ENCODE assay signal across 8 mouse cellular contexts in the genomic region with DNA sequence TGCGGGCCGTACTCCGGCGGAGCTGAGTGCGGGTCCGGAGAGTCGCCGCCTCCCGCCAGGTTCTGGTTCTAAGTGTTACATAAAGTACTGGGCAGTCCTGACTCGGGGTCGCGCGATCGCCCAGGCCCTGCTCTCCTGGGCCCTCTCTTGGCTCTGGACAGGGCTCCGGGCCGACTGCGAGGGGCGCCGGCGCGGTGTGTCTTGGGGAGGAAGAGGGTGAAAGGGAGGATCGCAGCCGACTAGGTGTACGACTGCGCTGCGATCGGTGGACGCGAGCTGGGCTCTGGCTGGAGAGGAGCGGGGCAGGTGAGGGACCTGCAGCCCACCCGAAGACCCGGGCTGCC. TPM values are rescaled to one million over a fixed set of nuclear protein-coding genes. Genes with fewer than 3 reads are reported as not detected.
DNase-seq lines count a peak whose midpoint lies in the region; ATAC-seq lines count a peak whose summit lies in the region.

No protein-coding gene starts in this region.

- ATAC-seq in hindbrain, embryonic 16.5 days: no peak
- ATAC-seq in midbrain, embryonic 11.5 days (ENCODE audit: low FRiP score): peak; percentile 2; the same call in 1 of the 2 replicates

- H3K4me3 ChIP-seq in hindbrain, embryonic 16.5 days (ENCODE audit: low read length): peak overlapping the region; percentile 86
- H3K4me3 ChIP-seq in midbrain, embryonic 11.5 days (ENCODE audit: low read depth, low read length): peak overlapping the region; percentile 72

- peak overlapping the region; percentile 71 for H3K4me2 ChIP-seq in hindbrain, embryonic 16.5 days (ENCODE audit: low read length)
- peak overlapping the region; percentile 78 for H3K4me2 ChIP-seq in midbrain, embryonic 11.5 days

- H3K9me3 ChIP-seq in hindbrain, embryonic 16.5 days (ENCODE audit: control insufficient read depth, low read length): no peaks in the 10 kb centered on the region
- no peaks in the 10 kb centered on the region for H3K9me3 ChIP-seq in midbrain, embryonic 11.5 days (ENCODE audit: control insufficient read depth, low read length)

- peak overlapping the region; percentile 74 for H3K9ac ChIP-seq in hindbrain, embryonic 16.5 days (ENCODE audit: low read depth, low read length)
- peak overlapping the region; percentile 78 for H3K9ac ChIP-seq in midbrain, embryonic 11.5 days (ENCODE audit: low read length)

- 0% methylated on average over 22 of the region's 32 CpGs for WGBS in hindbrain, embryonic 16.5 days
- under 1% methylated on average over 29 of the region's 32 CpGs for WGBS in midbrain, embryonic 11.5 days

- no peaks in the 10 kb centered on the region for H3K27me3 ChIP-seq in hindbrain, embryonic 16.5 days (replicated peaks; ENCODE audit: control insufficient read depth, insufficient read depth, low read length)
- H3K27me3 ChIP-seq in midbrain, embryonic 11.5 days (ENCODE audit: control insufficient read depth, insufficient read depth, low read length): no peaks in the 10 kb centered on the region

- H3K27ac ChIP-seq in hindbrain, embryonic 16.5 days (ENCODE audit: low read depth, low read length): peak overlapping the region; percentile 98
- H3K27ac ChIP-seq in midbrain, embryonic 11.5 days (ENCODE audit: low read depth, low read length): peak overlapping the region; percentile 100

- DNase-seq in cerebellum, postnatal 10 days: peak; percentile 69 to 72
- no peak for DNase-seq in cerebellum, postnatal 36 days
- peak; percentile 8 for DNase-seq in retina, adult 2 months (ENCODE audit: low read depth, low spot score)
- DNase-seq in retina, embryonic 14.5 days (ENCODE audit: low spot score): no peak
- DNase-seq in midbrain, embryonic 11.5 days (ENCODE audit: low spot score, missing footprints): no peak
- no peak for DNase-seq in c-Kit-positive CD71-positive TER-119-positive erythroid progenitor cells, embryonic 14.5 days (ENCODE audit: low spot score)
- DNase-seq in adrenal gland, adult 8-10 months: no peak

- peaks cover 8% of the 10 kb centered on the region for H3K36me3 ChIP-seq in hindbrain, embryonic 16.5 days (ENCODE audit: control insufficient read depth, insufficient read depth, low read length)
- H3K36me3 ChIP-seq in midbrain, embryonic 11.5 days (ENCODE audit: control insufficient read depth, insufficient read depth, low read length): peaks cover 6% of the 10 kb centered on the region

- H3K4me1 ChIP-seq in hindbrain, embryonic 16.5 days (ENCODE audit: control insufficient read depth, insufficient read depth, low read depth, low read length): peaks cover 21% of the 10 kb centered on the region
- H3K4me1 ChIP-seq in midbrain, embryonic 11.5 days (ENCODE audit: control insufficient read depth, insufficient read depth, low read length): peaks cover 11% of the 10 kb centered on the region

RNA-seq across cellular contexts. Expression of gene Ing1, which starts 2.0 kb away (rescaled TPM):
- 31.3 and 36.3 TPM in 2 replicates for polyA plus RNA-seq in hindbrain, embryonic 16.5 days (2015; fragmentation: Nextera tagmentation; extraction: Ambion mirVana)
- polyA plus RNA-seq in midbrain, embryonic 11.5 days (2014; fragmentation: Nextera tagmentation; extraction: Ambion mirVana): 46.9 and 48.1 TPM in 2 replicates
- total RNA-seq in adrenal gland, adult 8-10 months (2022): 10 to 100 TPM; 34.0 to 42.5 (median 36.9) TPM

RNA-seq across cellular contexts. Expression of gene Cars2, which starts 6.8 kb away (rescaled TPM):
- 25.2 and 25.5 TPM in 2 replicates for polyA plus RNA-seq in hindbrain, embryonic 16.5 days (2015; fragmentation: Nextera tagmentation; extraction: Ambion mirVana)
- polyA plus RNA-seq in midbrain, embryonic 11.5 days (2014; fragmentation: Nextera tagmentation; extraction: Ambion mirVana): 17.8 and 20.3 TPM in 2 replicates
- 10 to 100 TPM; 35.8 to 54.6 (median 38.9) TPM for total RNA-seq in adrenal gland, adult 8-10 months (2022)

Comparison
In these comparisons a context has a peak if more than half of its experiments do, and no peak if none do; other contexts are left out.
1. DNase-seq: peak in cerebellum, postnatal 10 days (2 of 2) and retina, adult 2 months (single experiment); none in cerebellum, postnatal 36 days (0 of 2), retina, embryonic 14.5 days (single experiment), midbrain, embryonic 11.5 days (single experiment), c-Kit-positive CD71-positive TER-119-positive erythroid progenitor cells, embryonic 14.5 days (single experiment) and adrenal gland, adult 8-10 months (single experiment).